Mouse (Mus musculus) hindbrain, postnatal 0 days (tissue): ENCODE results near the gene Zfp652. TPM values are rescaled to one million over a fixed set of nuclear protein-coding genes. Genes with fewer than 3 reads are reported as not detected.

Experiments
- ATAC-seq: fragments of 200-750 bp; cut with Nextera tagmentation; 2 replicates; pipeline ENCODE4 v1.8.0; 2017; ENCODE audit warnings: mild to moderate bottlenecking, moderate TSS enrichment, moderate library complexity
- DNase-seq: peaks from one replicate; pipeline ENCODE4 v3.0.0-alpha.2; 2015; ENCODE audit warnings: low spot score
- H3K27ac ChIP-seq: fragments of 300-500 bp; sonication (generic); 2 replicates; pipeline ENCODE4 v1.5.1; 2014; ENCODE audit warnings: mild to moderate bottlenecking
- H3K27me3 ChIP-seq: fragments of 300-500 bp; sonication (generic); 2 replicates; pipeline ENCODE4 v1.6.1; 2014; ENCODE audit warnings: low read length, mixed read lengths; ENCODE audit not compliant: insufficient read depth
- H3K36me3 ChIP-seq: fragments of 300-500 bp; sonication (generic); 2 replicates; pipeline ENCODE4 v1.6.1; 2014; ENCODE audit warnings: low read length, mixed read lengths; ENCODE audit not compliant: insufficient read depth
- H3K4me1 ChIP-seq: fragments of 300-500 bp; sonication (generic); 2 replicates; pipeline ENCODE4 v1.6.1; 2014; ENCODE audit warnings: antibody characterized with exemption, low read length, mixed read lengths; ENCODE audit not compliant: insufficient read depth
- H3K4me2 ChIP-seq: fragments of 300-500 bp; sonication (generic); 2 replicates; pipeline ENCODE4 v1.6.1; 2014; ENCODE audit warnings: low read depth, mild to moderate bottlenecking, low read length, moderate library complexity, mixed read lengths
- H3K4me3 ChIP-seq: fragments of 300-500 bp; sonication (generic); 2 replicates; pipeline ENCODE4 v1.5.1; 2014; ENCODE audit warnings: low read length
- H3K9ac ChIP-seq: fragments of 300-500 bp; sonication (generic); replicated peaks from 2 replicates; pipeline ENCODE4 v1.6.1; 2014; ENCODE audit warnings: mild to moderate bottlenecking, low read length, moderate library complexity, mixed read lengths
- H3K9me3 ChIP-seq: fragments of 300-500 bp; sonication (generic); 2 replicates; pipeline ENCODE4 v1.6.1; 2016; ENCODE audit warnings: low read length, mixed read lengths
- CTCF ChIP-seq: IDR thresholded peaks from 2 replicates; pipeline ENCODE4 v1.5.1; 2016; ENCODE audit warnings: antibody characterized with exemption, control low read depth, low read depth
- WGBS: fragments of 180-500 bp; shearing (Covaris S2); extraction: QIAGEN DNeasy Blood & Tissue Kit; methylation state at CpG from one replicate; pipeline ENCODE4 v1.1.7; 2014; 5-methylcytosine and 5-hydroxymethylcytosine counted together
- polyA plus RNA-seq: library from polyadenylated mRNA; unstranded; fragments of >200 nt; fragmentation: Nextera tagmentation; extraction: Ambion mirVana; gene quantifications from 2 replicates; pipeline ENCODE4 v1.2.1, GENCODE M21; 2015
- total RNA-seq: library from RNA; depleted of rRNA; stranded (reverse); fragments of >200 nt; gene quantifications from 2 replicates; pipeline ENCODE4 v1.2.3, GENCODE M21; 2014

Zfp652 gene
- total and polyA plus RNA-seq, 2 experiments from 2014 or later = 15.2 to 23.0 TPM

DNA sequence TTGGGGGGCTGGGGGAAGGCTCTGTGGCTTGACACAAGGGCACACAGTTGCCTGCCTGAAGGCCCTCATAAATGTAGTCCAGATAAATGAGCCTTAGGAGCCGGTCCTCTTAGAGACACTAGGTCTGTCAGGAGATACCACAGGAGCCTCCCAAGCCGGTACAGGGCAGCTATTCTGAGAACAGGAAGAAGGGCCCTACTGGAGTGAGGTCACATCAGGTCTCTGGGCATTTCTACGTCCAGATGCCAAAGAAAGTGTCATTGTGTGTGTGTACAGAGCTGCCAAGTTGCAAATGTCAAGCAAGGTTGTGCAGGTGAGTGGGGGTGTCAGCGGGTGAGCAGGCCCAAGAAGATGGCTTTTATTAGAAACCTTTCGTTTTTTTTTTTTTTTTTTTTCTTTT lies 83.1 kb downstream of the Zfp652 start:
- no peaks in the 10 kb centered on the region for H3K9me3 ChIP-seq
- no peak overlapping the region for H3K9ac ChIP-seq
- 72% methylated on average over 5 of the region's 5 CpGs for WGBS
- no peak for TF ChIP-seq CTCF
- H3K27ac ChIP-seq = no peak overlapping the region
- peaks cover 6% of the 10 kb centered on the region for H3K4me1 ChIP-seq
- H3K4me3 ChIP-seq = no peak overlapping the region
- ATAC-seq (no peak), DNase-seq (no peak)
- H3K36me3 ChIP-seq = no peaks in the 10 kb centered on the region
- H3K27me3 ChIP-seq = no peaks in the 10 kb centered on the region
- no peak overlapping the region for H3K4me2 ChIP-seq

DNA sequence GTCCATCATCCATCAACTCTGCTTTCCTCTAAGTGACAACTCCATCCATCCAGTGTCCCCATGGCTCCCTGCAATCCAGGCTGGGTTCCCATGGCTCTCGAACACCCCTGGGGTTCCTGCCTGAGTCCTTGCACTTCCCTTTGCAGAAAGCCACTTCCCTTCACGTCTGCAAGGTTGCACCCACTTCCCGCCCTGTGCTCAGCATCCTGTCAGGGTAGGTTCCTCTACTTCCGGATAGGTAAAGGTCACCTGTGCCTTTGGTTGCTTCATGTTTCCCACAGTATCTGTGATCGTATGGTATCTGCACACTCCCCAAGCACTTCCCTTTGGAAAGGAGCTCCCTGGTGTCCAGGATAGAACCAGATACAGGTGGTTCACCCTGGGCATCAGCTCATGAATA lies 92.5 kb downstream of the Zfp652 start:
- H3K9ac ChIP-seq = no peak overlapping the region
- no peak for TF ChIP-seq CTCF
- no peak overlapping the region for H3K4me3 ChIP-seq
- H3K27me3 ChIP-seq = no peaks in the 10 kb centered on the region
- DNase-seq (no peak), ATAC-seq (no peak)
- no peak overlapping the region for H3K4me2 ChIP-seq
- 70% methylated on average over 5 of the region's 5 CpGs for WGBS
- no peak overlapping the region for H3K27ac ChIP-seq
- no peaks in the 10 kb centered on the region for H3K9me3 ChIP-seq
- no peaks in the 10 kb centered on the region for H3K36me3 ChIP-seq
- H3K4me1 ChIP-seq = no peaks in the 10 kb centered on the region

DNA sequence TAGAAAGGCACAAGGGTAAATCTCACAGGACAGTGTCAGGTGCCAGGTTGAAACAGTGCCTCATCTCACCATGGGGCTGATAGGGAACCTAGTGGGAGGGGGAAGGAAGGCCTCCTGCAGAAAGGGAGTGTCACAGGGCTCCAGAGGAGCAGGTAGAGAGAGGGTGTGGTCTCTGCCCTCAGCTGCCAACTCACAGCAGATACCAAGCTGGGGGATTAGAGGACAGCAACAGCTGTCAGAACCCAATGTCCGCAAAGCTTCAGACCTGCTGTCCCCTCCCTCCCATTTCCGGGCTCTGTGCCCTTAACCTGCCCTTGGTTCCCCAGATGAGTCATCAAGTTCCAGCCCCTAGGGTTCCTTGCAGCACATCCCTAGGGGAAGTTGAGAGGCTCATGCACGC lies 93.1 kb downstream of the Zfp652 start:
- H3K4me1 ChIP-seq = no peaks in the 10 kb centered on the region
- DNase-seq = no peak
- 48% methylated on average over 3 of the region's 3 CpGs for WGBS
- no peak for TF ChIP-seq CTCF
- H3K9ac ChIP-seq = no peak overlapping the region
- no peaks in the 10 kb centered on the region for H3K9me3 ChIP-seq
- no peaks in the 10 kb centered on the region for H3K36me3 ChIP-seq
- H3K4me3 ChIP-seq = no peak overlapping the region
- no peak for ATAC-seq
- H3K27ac ChIP-seq = no peak overlapping the region
- H3K4me2 ChIP-seq = no peak overlapping the region
- H3K27me3 ChIP-seq = no peaks in the 10 kb centered on the region

DNA sequence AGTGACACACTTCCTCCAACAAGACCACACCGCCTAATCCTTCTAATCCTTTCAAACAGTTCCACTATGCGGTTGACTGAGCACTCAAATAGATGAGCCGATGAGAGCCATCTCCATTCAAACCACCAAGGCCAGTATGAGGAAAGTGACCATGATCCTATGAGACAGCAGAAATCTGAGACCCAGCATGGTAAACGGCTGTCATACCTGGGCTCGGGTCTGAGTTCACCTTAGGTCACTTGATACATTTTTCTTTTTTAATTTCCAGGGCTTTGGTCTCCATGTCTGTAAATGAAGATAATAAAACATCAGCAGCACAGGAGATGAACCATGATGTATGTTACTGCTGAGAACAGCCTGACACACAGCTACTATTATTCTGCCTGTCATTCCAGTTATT lies 95.4 kb downstream of the Zfp652 start:
- WGBS = 97% methylated on average over 5 of the region's 5 CpGs
- Histone ChIP-seq H3K9me3 (no peaks in the 10 kb centered on the region), H3K36me3 (no peaks in the 10 kb centered on the region), H3K4me1 (no peaks in the 10 kb centered on the region), H3K4me3 (no peak overlapping the region), H3K4me2 (no peak overlapping the region), H3K27ac (no peak overlapping the region), H3K27me3 (no peaks in the 10 kb centered on the region), H3K9ac (no peak overlapping the region)
- no peak for TF ChIP-seq CTCF
- ATAC-seq (no peak), DNase-seq (no peak)

DNA sequence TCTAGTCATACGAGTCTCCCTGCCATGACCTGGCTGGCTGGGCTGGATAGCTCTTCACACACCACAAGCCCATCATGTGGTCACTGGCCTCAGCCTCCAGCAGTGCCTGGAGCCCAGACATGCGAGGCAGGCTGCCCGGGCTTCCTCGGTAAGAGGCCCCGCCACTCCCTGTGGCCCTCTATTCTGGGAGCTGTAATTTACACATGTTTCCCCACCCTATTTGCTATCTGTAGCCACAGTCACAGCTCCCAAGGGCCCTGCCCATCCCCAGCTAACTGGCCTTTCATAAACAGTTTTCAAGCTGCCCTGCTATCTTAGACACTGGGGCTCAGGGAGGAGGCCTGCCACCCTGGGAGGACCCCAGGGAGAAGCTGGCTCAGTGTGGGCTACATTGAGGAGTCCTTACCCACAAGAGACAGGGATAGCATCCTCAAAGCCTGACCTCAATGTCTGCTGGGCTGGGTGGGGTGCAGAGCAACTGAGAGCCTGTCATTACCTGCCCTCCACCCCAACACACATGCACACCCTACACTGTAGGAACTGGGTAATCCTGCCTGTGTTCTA lies 96.1 kb downstream of the Zfp652 start:
- Histone ChIP-seq H3K27me3 (no peaks in the 10 kb centered on the region), H3K9ac (no peak overlapping the region), H3K4me1 (no peaks in the 10 kb centered on the region), H3K4me3 (no peak overlapping the region), H3K27ac (no peak overlapping the region), H3K4me2 (no peak overlapping the region), H3K9me3 (no peaks in the 10 kb centered on the region), H3K36me3 (no peaks in the 10 kb centered on the region)
- ATAC-seq (no peak), DNase-seq (no peak)
- TF ChIP-seq CTCF = no peak
- WGBS = 73% methylated on average over 5 of the region's 5 CpGs

DNA sequence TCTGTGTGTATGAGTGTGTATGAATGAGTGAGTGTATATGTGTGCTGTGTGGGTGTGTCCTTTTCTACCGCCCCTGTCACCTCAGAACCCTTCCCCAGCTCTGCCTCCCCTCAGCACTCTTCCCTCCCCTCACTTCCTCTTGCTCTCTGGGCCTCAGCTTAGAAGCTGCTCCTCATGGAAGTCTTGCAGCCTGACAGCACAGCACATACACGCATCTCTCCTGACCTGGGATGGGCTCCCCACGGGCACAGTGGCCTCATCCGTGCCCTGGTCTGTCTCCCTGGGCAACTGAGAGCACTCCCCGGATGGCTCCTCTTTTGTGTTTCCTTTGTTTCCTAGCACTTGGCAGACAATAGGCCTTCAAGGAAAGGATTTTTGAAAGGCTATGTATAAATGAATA lies 97.1 kb downstream of the Zfp652 start:
- no peaks in the 10 kb centered on the region for H3K27me3 ChIP-seq
- 10% methylated on average over 5 of the region's 5 CpGs for WGBS
- H3K9me3 ChIP-seq = no peaks in the 10 kb centered on the region
- TF ChIP-seq CTCF = no peak
- DNase-seq = no peak
- no peaks in the 10 kb centered on the region for H3K36me3 ChIP-seq
- no peak overlapping the region for H3K4me3 ChIP-seq
- H3K4me1 ChIP-seq = no peaks in the 10 kb centered on the region
- no peak for ATAC-seq
- H3K27ac ChIP-seq = no peak overlapping the region
- H3K4me2 ChIP-seq = no peak overlapping the region
- no peak overlapping the region for H3K9ac ChIP-seq

DNA sequence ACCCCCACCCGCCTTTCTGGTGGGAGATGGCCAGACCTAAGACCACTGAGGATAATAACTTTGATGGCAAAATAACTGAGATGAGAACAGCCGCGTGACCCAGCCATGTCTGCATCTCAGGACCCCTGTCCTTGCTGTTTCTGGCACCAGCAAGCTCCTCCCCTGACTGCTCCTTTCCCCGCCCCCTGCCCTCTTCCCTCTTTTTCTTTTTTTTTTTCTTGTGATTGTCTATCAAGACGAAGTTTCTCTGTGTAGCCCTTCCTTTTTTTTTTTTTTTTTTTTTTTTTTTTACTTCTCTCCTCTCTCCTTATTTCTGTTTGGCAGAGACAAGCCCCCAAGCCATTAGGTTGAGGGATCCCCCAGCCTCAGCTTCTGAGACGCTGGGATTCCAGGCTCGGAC lies 98.4 kb downstream of the Zfp652 start:
- H3K4me2 ChIP-seq = no peak overlapping the region
- no peak overlapping the region for H3K27ac ChIP-seq
- no peak overlapping the region for H3K9ac ChIP-seq
- 62% methylated on average over 7 of the region's 7 CpGs for WGBS
- TF ChIP-seq CTCF = no peak
- H3K4me3 ChIP-seq = no peak overlapping the region
- DNase-seq = no peak
- no peaks in the 10 kb centered on the region for H3K4me1 ChIP-seq
- no peaks in the 10 kb centered on the region for H3K36me3 ChIP-seq
- no peak for ATAC-seq
- H3K9me3 ChIP-seq = no peaks in the 10 kb centered on the region
- H3K27me3 ChIP-seq = no peaks in the 10 kb centered on the region
